Mouse (Mus musculus) lung, postnatal 36 days (tissue): ENCODE data around the gene Ncor2.
A peak's percentile ranks its signal among the peaks of the same experiment; 100 is the strongest.

Experiments used
- DNase-seq: peaks from one replicate; pipeline ENCODE4 v3.0.0; 2022; ENCODE audit warnings: mixed read lengths

Ncor2 gene

DNA sequence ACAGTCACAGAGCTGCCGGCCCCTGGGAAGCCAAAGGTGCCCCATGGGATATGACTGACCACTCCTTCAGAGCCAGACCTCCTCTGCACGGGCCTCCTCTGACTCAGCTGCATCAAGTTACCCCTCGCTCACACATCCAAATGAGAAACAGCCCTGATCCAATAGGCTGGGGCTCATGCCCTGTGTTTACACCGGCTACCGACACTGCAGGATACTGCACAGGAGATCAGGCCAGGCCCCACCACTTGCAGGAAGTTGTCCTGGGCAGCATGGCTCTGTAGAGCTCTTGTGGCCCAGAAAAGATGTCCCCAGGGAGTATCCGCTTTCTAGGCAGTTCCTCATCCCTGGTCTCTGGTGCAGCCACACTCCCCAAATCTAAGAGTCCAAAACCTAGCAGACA, 90.9 kb downstream of the Ncor2 start:
- DNase-seq, result no peak

DNA sequence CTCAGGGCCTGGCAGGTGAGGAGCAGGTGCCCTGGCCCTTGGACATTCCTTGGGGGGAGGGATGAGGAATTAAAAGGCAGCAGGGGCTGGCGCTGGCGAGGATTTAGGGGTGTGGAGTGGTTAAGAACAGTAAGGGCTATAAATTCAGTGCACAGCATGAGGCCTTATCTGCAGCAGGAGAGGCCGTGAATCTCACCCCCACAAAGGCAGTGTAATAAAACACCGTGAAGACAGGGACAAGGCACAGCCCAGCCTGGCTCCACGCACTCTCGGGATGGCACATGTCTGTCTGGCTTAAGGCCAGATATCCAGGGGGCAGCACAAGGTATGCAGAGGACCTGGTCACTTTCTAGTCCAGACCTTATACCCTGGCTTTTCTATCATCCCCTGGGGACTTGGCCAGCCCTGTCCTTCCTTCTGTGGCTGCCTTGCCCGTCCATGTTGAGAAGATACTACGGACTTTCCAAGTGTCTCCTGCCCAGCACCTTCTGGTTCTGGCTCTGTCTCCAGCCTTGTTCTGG, 93.9 kb downstream of the Ncor2 start:
- DNase-seq, result no peak

DNA sequence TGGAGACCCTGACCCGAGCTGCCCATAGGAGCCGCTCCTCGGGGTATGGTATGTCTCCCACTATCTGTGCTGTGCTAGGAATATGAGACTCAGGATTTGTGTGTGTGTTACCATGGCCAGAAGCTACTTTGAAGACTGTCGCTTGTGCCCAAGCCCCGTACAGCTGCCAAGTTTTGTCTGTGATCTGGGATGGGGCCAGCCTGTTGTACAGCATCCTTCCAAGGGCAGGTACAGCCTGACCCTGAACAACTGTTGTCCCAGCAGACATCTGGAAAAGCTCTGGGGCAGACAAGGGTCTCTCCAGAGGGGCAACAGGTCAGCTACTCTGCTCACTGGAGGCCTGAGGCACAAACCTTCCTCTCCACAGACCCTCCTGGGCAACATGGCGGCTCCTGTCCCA, 95.3 kb downstream of the Ncor2 start:
- DNase-seq, result no peak

DNA sequence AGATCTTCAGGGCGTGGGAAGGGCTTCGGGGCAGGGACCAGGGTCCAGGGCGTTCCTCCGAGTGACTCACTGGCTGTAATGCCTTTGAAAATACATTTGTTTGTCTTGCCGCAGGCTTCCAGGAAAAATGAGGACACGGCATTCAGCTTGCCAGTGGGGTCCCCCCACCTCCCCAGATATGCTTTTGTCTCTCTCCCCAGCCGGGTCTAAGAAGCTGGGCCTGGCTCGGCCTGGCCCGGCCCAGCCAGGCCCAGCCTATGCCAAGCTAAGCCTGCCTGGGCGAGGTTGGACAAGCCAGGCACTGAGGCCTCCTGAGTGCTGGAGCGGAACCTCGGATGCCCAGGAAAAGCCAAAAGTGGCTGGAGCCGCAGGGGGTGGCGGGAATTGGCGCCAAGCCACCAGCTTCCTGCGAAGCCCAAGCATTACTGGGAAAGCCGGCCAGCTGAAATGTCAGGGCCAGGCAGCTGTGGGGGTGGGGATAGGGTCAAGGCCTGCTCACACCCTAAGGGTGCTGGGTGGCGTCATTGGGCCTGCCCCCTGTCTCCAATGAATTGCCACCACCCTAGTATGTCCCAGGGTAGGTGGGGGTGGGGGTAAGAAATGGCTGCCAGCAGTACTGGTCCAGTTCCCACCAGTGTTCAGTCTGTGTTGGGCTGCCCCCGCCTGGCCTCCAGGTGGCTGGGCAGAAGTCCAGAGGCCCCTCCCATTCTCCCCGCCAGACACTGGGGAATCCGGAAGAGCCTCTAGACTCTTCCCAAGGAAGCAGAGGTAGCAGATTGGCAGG, 97.5 kb downstream of the Ncor2 start:
- DNase-seq, result peak; percentile 95

DNA sequence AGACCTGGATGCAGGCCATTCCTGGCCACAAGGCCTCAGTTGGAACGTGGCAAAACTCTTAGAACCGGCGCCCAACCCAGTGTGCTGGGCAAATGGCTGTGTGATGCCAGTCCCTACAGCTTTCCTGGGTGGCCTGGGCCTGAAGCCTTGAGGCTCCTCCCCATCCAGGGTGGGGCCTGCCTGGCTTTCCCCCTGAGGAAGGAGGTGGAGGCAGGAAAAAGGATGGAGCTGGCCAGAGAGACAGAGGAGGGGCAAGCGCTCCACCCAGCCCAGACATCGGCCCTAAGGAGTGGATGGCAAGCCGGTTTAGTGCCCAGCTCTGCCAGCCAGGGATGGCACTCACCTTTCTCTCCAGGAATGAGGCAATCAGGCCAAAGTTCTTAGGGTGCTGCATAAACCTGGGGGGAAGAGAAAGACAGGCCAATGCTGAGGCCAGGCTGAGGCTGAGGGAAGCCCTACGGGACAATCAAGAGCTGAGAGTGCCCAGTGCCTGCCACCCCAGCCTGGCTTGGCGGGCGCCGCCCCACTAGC, 98.2 kb downstream of the Ncor2 start:
- DNase-seq, result peak; percentile 76

DNA sequence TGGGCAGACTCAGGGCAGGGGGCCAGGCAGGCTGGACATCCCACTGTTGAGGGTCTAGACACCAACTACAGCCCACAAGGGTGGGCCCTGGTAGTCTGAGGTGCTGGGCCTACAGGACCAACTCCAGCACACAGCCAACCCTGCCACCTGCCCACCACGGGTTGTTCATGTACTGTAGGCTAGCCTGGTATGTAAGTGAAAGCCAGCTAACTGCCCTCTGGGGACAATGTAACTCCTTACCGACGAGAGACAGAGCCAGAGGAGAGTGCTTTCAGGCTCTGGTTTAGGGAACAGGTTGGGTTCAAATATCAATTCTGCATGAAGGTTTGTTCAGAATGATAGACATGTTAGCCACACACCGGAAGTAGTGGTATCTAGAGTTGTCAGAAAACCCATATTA, 98.7 kb downstream of the Ncor2 start:
- no peak for DNase-seq

DNA sequence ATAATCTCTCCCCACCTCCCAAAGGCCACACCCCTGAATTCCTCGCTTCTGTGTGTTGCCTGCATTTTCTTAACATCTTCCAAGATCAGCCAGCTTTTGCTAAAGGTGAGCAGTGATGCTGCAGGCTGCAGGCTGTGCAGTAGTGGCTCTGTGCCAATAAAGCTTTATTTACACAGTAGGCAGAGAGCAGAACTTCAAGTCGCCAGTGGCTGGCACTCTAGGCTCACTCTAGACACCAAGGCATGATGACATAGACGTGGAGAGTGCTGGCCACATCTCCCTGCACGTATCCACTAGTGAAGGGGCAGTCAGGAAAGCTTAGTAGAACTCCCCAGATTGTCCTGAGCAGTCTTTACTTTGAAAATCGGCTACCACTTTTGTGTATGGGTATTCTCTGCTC, 100.8 kb downstream of the Ncor2 start:
- no peak for DNase-seq

DNA sequence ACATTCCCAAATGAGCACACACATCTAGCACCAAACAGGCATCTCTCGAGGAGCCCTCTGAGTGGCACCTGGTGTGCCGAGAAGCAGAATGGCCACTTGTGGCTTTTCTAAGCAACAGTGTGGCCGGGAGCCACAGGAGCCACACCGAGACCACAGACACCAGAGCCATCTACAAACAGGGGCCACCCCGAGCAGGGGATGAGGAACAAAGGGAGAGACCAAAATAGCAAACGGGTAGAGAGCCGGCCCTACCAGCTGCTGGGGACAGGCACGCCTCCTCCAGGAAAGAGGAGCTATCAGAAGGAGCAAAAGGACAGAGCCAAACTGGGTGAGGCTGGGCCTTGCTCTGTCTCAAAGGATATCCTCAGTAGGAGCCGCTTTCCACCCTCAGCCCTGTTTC, 102.8 kb downstream of the Ncor2 start:
- DNase-seq, result no peak

DNA sequence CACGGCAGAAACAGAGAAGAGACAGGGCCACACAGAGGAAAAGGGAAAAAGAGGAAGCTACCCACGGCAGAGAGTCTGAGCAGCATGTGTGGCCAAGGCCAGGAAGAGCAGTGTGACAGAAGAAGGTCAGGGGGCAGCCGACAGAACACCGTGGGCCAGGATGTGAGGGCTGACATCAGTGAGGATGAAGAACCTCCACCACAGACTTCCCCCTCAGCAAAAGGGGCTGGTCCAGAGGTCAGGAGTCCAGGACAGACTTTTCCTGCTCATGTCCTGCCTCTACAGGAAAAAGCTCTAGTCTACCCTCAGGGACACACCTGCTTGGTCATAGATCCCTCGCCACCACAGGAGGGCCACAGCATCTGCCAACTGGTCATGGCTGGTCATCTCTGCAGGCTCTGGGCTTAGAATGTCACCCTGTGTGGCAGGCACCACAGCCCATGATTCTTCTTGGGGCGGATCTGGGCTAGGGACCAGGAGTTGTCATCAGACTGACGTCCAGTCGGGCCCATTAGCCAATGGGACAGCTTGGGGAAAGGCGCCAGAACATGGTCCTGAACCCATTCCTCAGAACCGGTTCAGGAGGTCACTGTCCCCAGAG, 104.3 kb downstream of the Ncor2 start:
- peak; percentile 65 for DNase-seq

DNA sequence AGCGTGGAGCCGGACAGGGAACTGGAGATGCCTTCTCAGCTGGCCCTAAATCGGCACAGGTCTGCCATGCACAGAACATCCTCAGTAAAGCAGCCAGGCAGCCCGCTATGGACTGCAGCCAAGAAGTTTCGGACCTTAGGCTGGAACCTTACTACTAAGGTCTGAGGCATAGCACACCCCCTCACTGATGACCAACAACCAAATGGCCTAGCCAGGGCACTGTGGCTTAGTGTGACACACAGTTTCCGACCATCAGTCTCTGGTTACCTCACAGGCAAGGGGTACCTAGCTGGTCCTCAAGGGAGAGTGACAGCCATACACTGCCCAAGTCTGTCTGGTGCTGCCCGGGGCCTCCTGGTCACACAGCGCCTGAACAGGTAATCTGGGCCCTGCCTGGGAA, 105.1 kb downstream of the Ncor2 start:
- no peak for DNase-seq

DNA sequence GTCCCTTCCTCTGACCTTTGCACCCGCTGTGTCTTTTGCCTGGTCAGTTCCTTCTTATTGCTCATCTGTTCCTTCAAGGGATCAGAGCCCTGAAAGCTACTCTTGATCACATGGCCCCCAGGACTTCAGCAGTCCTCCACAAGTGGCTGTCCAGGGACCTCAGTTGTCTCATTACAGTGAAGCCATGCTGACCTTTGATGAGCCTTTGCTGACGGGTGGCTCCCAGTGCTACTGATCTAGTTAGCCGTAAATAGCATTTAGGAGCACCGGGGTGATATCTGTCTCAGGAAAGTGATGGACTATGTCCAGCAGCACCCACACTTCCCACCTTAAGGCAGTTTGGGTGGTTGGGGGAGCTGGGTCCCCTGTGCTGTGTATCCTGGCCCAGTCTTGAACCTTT, 105.7 kb downstream of the Ncor2 start:
- DNase-seq, result no peak

DNA sequence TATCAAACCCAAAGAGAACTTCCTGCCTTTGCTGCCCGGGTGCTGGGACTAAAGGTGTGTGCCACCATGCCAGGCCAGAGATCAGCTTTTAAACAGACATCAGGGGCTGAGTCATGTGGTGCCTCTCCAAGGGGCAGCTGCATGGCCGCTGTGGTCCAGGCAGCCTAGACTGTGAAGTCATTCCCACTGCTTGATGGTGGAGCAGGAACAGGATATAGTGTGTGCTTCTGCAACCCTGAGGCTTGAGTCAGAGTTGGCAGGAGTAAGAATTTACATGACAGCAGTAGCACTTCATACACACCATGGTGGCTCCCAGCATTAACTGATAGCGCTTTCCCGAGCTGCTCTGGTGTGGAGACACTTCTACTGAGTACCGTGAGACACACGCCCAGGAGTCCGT, 106.6 kb downstream of the Ncor2 start:
- DNase-seq, result no peak

DNA sequence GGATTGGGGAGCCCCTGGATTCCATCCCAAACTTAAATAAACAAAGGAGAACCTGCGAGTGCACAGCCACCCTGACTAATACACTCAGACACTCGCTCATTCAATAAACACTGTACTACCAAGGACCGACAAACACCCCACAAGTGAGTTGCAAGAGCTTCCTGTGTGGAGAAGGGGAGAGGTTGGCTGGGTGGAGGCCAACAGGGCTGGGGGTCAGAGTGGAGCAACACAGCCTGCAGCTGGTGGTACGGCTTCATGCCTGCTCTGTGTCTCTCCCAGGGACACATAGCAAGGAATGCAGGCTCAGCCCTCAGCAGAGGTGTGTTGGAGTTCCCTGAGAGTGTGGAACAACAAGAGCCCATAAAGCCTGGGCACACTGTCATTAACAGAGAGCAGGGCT, 107.1 kb downstream of the Ncor2 start:
- DNase-seq, result peak; percentile 80

DNA sequence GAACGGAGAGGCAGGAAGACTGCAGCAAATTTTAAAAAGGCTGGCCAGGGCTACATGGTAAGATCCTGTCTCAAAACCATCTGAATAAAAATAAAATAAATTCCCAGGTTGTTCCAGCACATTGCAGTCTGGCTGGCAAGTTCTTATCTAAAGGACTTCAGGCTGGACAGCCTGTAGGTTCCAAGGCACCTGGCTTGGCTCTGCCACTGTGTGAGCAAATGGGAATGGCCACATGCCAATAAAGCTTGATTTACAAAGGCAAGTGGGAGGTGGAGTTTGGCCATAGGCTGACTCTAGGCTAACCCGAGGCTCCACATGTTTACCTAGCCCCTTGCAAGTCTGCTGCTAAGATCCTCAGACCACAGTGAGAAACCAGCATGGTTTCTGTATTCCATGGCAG, 108.6 kb downstream of the Ncor2 start:
- peak; percentile 87 for DNase-seq

DNA sequence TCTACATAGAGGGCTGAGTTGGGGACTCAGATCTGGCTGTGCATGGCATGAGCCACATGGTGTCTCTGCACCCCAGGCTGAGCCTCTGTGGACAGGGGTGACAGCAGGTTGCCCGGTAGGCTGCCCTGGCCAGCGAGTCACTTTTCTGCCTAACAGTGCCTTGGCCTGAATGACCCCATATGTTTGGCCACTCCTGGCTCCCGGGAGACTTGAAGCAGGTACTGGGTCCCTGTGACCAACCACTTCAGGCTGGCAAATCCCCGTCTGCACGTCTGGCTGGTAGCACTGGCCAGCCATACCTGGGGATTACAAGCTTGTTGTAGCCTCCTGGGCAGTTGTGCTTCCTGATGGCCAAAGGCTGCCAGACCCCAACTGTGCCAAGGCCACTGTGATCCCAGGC, 109.1 kb downstream of the Ncor2 start:
- DNase-seq, result no peak

DNA sequence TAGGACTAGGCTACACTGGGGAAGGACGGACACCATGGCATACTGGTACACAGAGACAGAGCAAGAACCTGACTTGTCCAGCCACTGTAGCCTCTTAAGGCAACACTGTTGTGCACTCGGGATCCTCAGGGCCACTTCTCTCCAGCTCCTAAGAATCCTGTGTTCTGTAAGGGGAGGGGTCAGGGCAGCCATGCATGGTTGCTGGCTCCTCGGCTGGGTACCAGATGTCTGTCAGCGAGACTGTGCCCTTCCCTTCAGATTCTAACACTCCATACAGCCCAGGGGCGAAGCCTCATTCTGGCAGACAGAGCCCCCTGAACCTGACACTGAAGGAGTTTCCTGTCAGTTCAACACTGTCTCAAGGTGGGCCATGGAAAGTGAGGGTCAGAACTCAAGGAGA, 109.6 kb downstream of the Ncor2 start:
- DNase-seq, result no peak

DNA sequence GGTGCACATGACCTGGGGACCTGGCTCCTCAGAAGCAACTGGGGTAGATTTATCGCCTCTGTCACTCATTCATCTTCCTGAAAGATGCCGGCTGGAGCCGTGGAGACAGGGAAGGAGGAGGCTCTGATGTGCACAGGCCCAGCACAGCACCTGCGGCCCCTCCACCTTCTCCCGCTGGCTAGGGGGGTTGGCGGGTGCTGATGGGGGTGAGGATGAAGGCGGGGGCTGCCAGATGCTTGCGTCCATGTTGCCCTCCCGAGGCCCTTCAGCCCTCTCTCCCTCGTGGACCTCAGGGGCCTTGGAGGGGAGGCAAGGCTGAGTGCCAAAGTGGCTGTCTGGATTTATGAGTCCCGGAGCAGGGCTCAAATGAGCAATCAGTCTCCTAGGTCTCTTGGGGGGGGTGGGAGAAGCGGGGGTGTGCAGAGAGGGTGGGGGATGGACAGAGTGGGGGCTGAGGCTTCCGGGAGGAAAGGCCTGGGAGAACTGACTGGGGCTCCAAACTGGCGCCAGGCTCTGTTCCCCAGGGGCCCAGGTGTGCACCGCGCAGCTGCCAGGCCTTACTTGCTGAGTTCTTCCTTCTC, 110.6 kb downstream of the Ncor2 start:
- no peak for DNase-seq

DNA sequence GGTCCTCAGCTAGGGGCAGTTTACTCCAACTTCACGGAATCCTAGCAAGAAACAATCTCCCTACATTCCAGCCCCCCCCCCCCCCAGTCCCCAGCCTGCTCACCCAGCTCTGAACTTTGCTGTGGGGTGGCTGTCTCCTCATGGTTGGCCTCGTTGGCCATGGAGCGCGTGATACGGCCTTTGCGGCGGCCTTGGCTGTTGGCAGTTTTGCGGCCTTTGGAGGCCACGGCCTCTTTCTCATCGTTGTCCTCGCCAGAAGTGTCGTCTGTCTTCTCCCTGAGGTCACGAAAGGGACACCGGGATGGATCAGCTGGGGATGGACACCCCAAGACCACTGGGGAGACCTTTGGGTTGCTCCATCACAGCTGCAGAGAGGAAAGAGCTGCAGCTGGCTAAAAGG, 111.3 kb downstream of the Ncor2 start:
- DNase-seq, result no peak

DNA sequence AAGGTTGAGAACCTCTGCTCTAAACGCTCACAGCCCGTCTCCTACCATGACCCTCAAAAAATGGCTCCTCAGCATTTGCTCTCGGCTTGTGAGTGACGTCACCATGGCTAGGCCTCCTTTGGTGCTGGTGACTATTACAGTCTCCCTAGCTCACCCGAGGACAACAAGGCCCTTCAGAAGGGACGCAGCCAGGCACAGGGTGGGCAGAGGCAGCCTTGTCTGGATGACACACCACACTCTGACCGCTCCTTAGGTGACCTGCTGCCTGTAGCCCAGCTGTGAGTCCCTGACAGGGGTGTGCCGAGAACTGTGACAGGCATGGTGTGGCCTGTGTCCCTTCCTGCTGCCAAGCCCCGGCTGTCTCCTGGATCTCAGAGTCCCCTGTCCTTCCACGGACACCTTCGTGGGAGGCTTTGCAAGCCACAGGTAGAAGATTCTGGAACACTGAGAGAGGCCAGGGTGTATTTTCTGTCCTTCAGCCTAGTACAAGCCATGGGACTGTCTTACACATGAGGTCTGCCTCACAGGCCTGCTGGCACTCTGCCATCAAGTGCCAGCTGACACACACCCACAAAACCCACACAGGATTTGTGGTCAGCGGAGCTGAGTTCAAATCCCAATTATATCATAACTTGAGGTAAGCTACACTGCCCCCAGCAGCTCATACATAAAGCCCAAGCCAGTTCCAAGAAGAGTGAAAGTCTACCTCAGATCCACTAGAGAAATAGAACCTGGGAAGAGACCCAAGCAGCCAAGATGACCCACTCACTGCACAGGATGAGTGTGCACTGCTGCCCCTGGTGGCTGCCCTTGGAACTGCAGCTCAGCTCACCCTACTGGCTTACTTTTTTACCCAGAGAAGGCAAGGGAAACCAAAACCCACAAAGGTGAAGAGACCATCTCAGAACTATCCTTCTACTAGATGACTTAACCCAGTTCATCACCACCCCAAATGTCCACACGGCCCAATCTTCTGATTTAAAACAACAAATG, 112.2 kb downstream of the Ncor2 start:
- peak; percentile 93 for DNase-seq

DNA sequence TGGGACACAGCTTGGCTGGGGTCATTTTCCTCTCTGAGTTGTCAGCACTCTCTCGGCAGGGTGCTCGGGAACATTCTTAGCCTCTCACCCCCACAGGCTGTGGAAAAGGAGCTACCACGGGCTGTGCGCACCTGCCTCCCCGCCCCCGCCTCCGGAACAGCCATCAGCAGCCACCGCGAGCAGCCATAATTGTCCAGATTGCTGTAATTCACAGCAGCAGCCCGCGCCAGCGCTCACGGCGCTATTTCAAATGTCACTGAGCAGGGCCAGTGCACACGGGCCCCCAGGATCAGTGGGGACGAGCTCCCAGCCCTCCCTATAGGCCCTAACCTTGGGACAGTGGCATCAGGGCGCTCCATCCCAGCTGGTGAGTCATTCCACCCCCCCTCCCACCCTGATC, 116.0 kb downstream of the Ncor2 start:
- no peak for DNase-seq

DNA sequence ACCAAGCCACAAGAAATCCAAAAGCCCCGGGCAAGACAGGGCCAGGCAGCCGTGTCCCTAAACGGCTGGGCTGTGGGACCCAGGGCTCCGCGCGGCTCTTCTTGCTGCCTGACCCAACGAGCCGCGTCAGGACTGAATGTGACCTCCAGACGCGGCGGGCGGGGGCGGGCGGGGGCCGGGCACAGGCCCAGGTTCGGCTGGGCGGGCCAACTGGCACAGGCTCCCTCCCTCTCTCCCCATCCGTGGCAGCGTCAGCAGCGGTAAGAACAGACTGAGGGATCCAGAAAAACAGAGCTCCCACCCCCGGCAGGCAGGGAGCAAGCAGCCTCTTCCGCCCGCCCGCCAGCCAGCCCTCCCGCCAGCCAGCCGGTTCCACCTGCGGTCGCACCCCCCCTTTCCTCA, 120.8 kb downstream of the Ncor2 start:
- peak; percentile 84 for DNase-seq

DNA sequence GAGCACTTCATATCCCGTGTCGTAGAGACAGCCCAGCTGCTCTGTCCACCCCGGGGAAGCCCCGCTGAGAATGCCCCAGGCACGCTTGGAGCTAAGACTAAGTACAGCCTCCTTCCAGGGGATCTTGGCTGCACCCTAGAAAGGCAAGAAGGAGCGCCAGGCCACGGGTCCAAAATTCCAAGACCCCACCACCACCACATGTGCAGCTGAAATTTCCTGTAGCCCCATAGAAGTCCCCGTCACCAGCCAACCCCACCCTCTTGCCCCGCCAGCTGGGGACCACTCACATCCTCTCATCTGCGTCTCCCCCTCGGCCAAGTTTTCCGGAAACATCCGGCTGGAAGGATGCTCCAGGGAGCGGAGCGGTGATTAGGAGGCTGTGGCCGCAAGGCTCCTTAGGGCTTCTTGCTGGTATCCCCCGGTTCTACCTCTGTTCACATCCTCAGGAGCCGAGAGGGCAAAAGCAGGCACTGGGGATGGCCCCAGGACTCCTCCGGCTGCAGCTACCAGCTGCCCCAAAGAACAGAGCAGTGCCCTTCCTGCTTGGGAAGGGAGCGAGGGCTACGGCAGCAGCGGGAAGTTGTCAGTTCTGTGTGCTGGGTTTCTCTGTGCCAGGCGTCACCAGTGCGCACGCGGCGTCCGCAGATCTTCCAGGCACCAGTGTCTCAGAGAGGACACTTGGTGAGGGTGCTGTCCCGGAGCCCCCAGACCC, 121.3 kb downstream of the Ncor2 start:
- DNase-seq, result peak; percentile 66
